Mouse (Mus musculus) induced T-regulatory cell, adult 2 months (primary cell): ENCODE data around the gene Cd86.

Experiments used
- DNase-seq: peaks from one replicate; pipeline ENCODE4 v3.0.0-alpha.2; 2012; ENCODE audit warnings: low read depth

Cd86 gene

GRCm38 (mm10) chr16:36598265-36598664, 67.6 kb downstream of the Cd86 start:
- DNase-seq = peak; percentile 84

GRCm38 (mm10) chr16:36596671-36597410, 69.0 kb downstream of the Cd86 start:
- DNase-seq = no peak

- no peak for DNase-seq
These were observed 76.0 kb downstream of the Cd86 start for GRCm38 (mm10) chr16:36589898-36590297.

- DNase-seq = peak; percentile 76
These were observed 77.9 kb downstream of the Cd86 start for GRCm38 (mm10) chr16:36587971-36588370.

- no peak for DNase-seq
These were observed 83.8 kb downstream of the Cd86 start for GRCm38 (mm10) chr16:36582073-36582472.

GRCm38 (mm10) chr16:36571942-36572341, 93.9 kb downstream of the Cd86 start:
- DNase-seq = peak; percentile 16

- DNase-seq = no peak
These were observed 104.2 kb downstream of the Cd86 start, which contains the start of gene Casr for GRCm38 (mm10) chr16:36561386-36562338. Gene Casr, minus strand, starts transcription at chr16:36562141.

GRCm38 (mm10) chr16:36559573-36559972, 106.3 kb downstream of the Cd86 start:
- no peak for DNase-seq

GRCm38 (mm10) chr16:36555672-36556165, 110.2 kb downstream of the Cd86 start:
- no peak for DNase-seq
